Mouse (Mus musculus): ENCODE measurements around the gene Eif4b.

GRCm38 (mm10) chr15:102146089-102146488 is 72.5 kb downstream of the Eif4b start:
- TF ChIP-seq CTCF (IDR thresholded peaks at IDR 0.05; ENCODE audit: low read depth): no peak
- TF ChIP-seq EP300 (optimal IDR thresholded peaks at IDR 0.05): no peak
